Mouse (Mus musculus) layer of hippocampus, adult 18-20 months (tissue): ENCODE results near the gene Jmjd8. TPM values are rescaled to one million over a fixed set of nuclear protein-coding genes. Genes with fewer than 3 reads are reported as not detected.

Experiments used
- DNase-seq, 2 experiments: peaks; one replicate each; pipeline ENCODE4 v3.0.0; 2022; ENCODE audit warnings: low spot score in 2 of 2
- total RNA-seq, 2 experiments: library from RNA; stranded (reverse); gene quantifications; 2 replicates each; pipeline ENCODE4 v1.2.3; 2021

Jmjd8 gene
- total RNA-seq, 2 experiments from 2014 or later: 52.7 to 55.5 TPM

- peak; percentile 96 to 99 for DNase-seq
Measured at GRCm38 (mm10) chr17:25832436-25833290, 4.0 kb downstream of the Jmjd8 start.

GRCm38 (mm10) chr17:25833291-25833663, 4.6 kb downstream of the Jmjd8 start, which contains the start of gene Stub1:
TSS of gene Stub1 (minus strand) at chr17:25833404.
- peak; percentile 79 to 87 for DNase-seq

- DNase-seq: no peak
Measured at GRCm38 (mm10) chr17:25833961-25834594, 5.4 kb downstream of the Jmjd8 start.

- no peak for DNase-seq
Measured at GRCm38 (mm10) chr17:25834595-25835222, 6.0 kb downstream of the Jmjd8 start.

- no peak for DNase-seq
Measured at GRCm38 (mm10) chr17:25835301-25835700, 6.6 kb downstream of the Jmjd8 start.

- DNase-seq: no peak
Measured at GRCm38 (mm10) chr17:25835816-25836215, 7.1 kb downstream of the Jmjd8 start.

GRCm38 (mm10) chr17:25836397-25837075, 7.9 kb downstream of the Jmjd8 start:
- DNase-seq: peak in 1 of 2 experiments; percentile 50

DNA sequence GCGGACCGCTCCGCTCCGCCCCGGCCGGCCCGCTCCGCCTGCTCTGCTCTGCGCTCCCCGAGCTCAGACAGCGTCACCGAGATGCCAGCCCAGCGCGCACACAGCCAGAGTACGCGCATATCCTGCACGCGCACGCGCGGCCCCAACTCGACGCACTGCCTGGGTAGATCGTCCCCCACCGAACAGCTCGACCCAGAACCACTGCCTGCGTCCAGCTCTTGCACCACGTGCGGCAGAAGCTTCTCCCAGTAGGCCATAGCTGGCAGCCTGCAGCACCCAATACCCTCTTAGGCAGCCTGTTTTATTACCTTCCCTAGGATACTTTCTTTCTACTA, 8.4 kb downstream of the Jmjd8 start, which contains the start of gene Rhbdl1:
TSS of gene Rhbdl1 (minus strand) at position 220 of the 335 bp plus-strand sequence.
- DNase-seq: peak; percentile 84 to 90

- peak in 1 of 2 experiments; percentile 51 for DNase-seq
Measured at GRCm38 (mm10) chr17:25837533-25837932, 8.9 kb downstream of the Jmjd8 start.

- no peak for DNase-seq
Measured at GRCm38 (mm10) chr17:25838904-25839303, 10.2 kb downstream of the Jmjd8 start.

- DNase-seq: no peak
Measured at GRCm38 (mm10) chr17:25839455-25840235, 11.0 kb downstream of the Jmjd8 start.

- no peak for DNase-seq
Measured at GRCm38 (mm10) chr17:25840519-25840918, 11.9 kb downstream of the Jmjd8 start.

DNA sequence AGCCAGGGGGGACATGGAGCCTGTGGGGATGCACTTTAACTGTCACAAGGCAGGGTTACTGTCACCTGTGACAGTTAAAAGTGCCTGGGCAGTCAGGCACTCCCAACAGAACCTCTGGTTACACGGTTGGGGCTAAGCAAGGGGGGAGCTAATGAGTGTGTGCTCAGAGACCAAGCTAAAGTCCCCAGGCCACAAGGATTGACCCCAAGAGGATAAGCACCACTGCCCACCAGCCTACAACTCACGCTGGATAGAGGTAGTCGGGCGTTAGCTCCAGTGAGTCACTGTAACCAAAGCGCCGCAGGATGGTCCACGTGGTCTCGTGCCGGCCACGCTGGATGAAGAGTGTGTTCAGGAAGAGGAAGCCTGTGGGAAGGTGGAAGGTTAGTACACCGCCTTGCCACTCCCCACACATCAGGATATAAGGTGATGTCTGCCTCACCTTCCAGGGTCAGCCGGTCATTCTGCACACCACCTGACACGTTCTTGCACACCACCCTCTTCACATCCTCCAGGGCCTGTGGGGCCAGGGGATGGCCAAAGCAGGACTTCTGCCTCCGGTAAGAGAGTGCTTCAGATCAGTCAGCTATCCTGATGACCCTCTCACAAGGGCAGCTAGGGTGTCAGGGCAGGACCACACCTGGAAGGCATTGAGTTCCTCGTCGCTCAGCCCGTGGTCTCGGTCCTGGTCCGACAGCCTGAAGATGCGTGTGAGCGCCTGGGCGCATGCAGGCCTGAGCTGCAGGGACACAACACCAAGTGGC, 12.6 kb downstream of the Jmjd8 start, which contains the start of gene Gm20683:
TSS of gene Gm20683 (minus strand) at position 647 of the 764 bp plus-strand sequence.
- DNase-seq: no peak

DNA sequence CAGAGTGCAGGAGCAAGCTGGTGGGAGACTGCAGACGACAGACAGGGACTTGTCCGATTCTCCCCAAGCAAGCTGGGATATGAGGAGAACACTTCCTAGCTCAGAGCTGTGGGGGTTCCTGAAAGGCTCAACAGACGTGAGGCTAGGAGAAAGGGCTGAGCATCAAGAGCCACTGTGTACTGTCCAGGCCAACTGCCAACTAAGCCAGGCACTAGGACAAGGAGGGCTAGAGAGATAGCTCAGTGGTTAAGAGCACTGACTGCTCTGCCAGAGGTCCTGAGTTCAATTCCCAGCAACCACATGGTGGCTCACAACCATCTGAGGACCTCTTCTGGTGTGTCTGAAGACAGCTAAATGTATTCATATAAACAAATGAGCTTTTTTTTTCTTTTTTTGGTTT, 13.8 kb downstream of the Jmjd8 start:
- DNase-seq: no peak

DNA sequence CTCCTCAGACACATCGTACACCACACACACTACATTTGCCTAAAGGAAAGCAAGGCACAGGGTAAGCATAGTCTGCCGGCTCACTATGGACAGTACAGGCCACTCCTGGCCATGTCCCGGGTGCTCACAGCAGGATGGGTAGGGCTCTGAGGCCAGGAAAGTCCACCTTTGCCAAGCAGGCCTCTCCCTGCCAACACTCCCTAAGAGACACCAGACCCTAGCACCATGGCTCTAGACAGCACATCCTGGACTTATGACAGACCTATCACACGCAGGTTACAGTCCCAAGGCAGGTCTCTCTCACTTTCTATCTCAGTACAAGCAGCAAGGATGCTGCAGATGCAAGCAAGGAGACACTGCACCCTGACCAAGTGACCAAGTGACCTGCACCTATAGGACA, 14.5 kb downstream of the Jmjd8 start:
- DNase-seq: no peak

DNA sequence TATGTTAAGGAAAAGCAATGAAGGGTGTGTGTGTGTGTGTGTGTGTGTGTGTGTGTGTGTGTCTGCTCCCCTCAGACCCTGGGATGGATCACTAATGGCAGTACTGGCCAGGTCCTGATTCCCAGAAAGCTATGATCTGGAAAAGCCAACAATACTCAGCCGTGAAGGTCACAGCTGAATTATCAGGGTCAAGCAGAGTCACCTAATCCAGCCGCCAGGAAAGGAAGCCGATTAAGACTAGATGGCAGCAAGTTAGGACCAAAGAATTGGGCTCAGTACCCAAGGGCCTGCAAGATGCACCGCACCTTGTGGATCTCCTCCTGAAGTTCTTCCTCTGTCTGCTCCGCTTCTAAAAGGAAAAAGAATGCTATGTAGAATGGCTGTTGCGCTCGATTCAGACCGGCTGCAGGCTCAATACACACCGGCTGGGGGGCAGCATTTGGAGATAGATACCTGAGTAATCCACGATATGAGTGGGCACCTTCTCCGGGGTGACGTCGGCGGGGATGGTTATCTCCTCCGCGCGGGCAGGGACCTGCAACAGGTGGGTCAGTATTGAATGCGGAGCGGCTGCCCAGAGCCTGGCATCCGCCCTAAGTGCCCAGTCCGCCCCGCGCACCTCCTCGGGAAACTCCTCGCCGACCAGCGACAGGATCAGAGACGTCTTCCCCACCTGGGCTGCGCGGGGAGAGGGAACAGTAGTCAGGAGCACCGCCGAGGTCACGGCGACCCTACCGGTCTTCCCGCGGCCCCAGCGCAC, 15.1 kb downstream of the Jmjd8 start:
- no peak for DNase-seq

DNA sequence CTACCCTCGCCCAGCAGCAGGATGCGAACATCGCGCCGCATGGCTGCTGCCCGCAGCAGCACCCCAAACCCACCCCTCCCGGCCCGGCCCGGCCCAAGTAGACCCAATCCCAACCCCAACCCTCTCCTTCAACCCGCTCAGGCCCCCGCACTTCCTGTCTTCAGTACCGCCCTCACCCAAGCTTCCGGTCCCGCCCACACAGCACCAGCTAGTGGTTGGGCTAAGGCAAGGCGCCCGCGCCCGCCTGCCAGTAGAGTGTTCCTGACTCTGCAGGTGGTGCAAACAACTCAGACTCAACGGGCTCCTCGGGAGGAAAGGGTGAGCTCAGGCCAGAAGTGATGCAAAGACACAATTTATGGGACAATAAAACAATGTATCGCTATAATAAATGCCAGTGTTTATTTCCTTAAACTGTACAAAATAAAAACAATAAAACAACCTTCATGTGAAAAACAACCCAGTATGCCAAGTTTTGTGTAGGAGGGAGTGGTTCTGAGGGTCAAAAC, 15.8 kb downstream of the Jmjd8 start, which contains the start of gene Rhot2:
TSS of gene Rhot2 (minus strand) at position 456 of the 506 bp plus-strand sequence.
- DNase-seq: peak; percentile 94 to 96

GRCm38 (mm10) chr17:25860229-25860628, 31.6 kb downstream of the Jmjd8 start:
- DNase-seq: no peak
